11 mouse cellular contexts compared by ENCODE assay signal in the genomic region with DNA sequence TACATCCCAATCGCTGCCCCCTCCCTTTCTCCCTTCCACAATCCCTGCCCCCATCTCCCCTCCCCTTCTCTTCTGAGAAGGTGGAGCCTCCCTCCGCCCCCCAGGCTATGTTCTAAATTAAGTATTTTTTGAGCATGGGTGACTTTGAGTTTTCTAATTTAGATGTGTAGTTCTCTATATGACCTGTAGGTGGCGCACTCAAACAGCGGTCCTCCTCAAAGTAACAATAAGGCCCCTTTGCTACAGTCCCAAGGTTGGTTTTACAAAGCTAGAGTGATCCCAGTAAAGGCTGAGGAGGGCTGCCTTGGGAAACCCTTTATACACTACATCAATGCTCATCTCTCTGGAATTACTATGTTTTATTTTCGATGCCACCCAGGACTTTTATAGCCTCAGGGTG.
DNase-seq lines count a peak whose midpoint lies in the region; ATAC-seq and TF ChIP-seq lines count a peak whose summit lies in the region.
"Had no signal": no experiment of that assay in that cellular context is flagged by ENCODE, and none has a peak within 500 bp of the region (broad histone marks: within the 10 kb centered on the region; RNA-seq: fewer than 3 reads in every experiment).

No protein-coding gene starts in this region.

- H3K9me3 ChIP-seq in embryonic facial prominence, embryonic 14.5 days (ENCODE audit: control insufficient read depth, low read length), result no peaks in the 10 kb centered on the region
- H3K9me3 ChIP-seq: heart, embryonic 12.5 days; lung, embryonic 15.5 days had no signal

- WGBS in embryonic facial prominence, embryonic 14.5 days, result 26% methylated on average over 5 of the region's 5 CpGs

- ATAC-seq in embryonic facial prominence, embryonic 14.5 days (ENCODE audit: low read depth), result no peak

- TF ChIP-seq POLR2A in testis, adult 2 months (IDR thresholded peaks at IDR 0.05; ENCODE audit: control insufficient read depth, low read depth, low read length), result no peak

- TF ChIP-seq CTCF in testis, adult 2 months (IDR thresholded peaks at IDR 0.05; ENCODE audit: control insufficient read depth, insufficient read depth, insufficient replicate concordance, low read depth, low read length), result 0 out of 2 replicates have a peak, but pooled peaks have one; percentile 24

- intact Hi-C loops in heart, postnatal 14 days (cut with DNase I), result loop anchor here (5.0 to 10.0 kb wide), 4 partner anchors 484 to 877 kb away; no protein-coding TSS in a partner anchor

- DNase-seq in heart, adult 8-10 months (ENCODE audit: low spot score), result peak; percentile 26
- no peak for DNase-seq in heart, postnatal 14 days
- DNase-seq in testis, postnatal 10 days (ENCODE audit: low spot score), result no peak
- peak; percentile 25 for DNase-seq in embryonic facial prominence, embryonic 14.5 days (ENCODE audit: low spot score)
- no peak for DNase-seq in urinary bladder, adult 2 months (ENCODE audit: low spot score)
- DNase-seq in neural tube, embryonic 10.5 days (ENCODE audit: extremely low spot score, low spot score), result no peak
- no peak for DNase-seq in spleen, postnatal 36 days (ENCODE audit: low spot score in 2 of 2)
- DNase-seq: thymus, postnatal 25 days had no signal

- H3K27me3 ChIP-seq in testis, adult 2 months (ENCODE audit: control insufficient read depth, insufficient read depth, low read length), result no peaks in the 10 kb centered on the region
- no peaks in the 10 kb centered on the region for H3K27me3 ChIP-seq in embryonic facial prominence, embryonic 14.5 days (replicated peaks; ENCODE audit: control insufficient read depth, insufficient read depth, low read length)
- H3K27me3 ChIP-seq: heart, embryonic 12.5 days; lung, embryonic 15.5 days had no signal

- H3K4me3 ChIP-seq in testis, adult 2 months (ENCODE audit: control insufficient read depth, low read depth, low read length), result no peak overlapping the region
- no peak overlapping the region for H3K4me3 ChIP-seq in embryonic facial prominence, embryonic 14.5 days (ENCODE audit: low read depth, low read length)
- H3K4me3 ChIP-seq: heart, embryonic 12.5 days; lung, embryonic 15.5 days had no signal

- no peak overlapping the region for H3K9ac ChIP-seq in embryonic facial prominence, embryonic 14.5 days (ENCODE audit: low read depth, low read length)
- H3K9ac ChIP-seq: heart, embryonic 12.5 days; lung, embryonic 15.5 days had no signal

- H3K27ac ChIP-seq in testis, adult 2 months (ENCODE audit: control insufficient read depth, insufficient read depth, low read depth, low read length), result no peak overlapping the region
- H3K27ac ChIP-seq in embryonic facial prominence, embryonic 14.5 days (replicated peaks; ENCODE audit: low read depth, low read length), result no peak overlapping the region
- H3K27ac ChIP-seq: lung, embryonic 15.5 days had no signal

- no peaks in the 10 kb centered on the region for H3K4me1 ChIP-seq in testis, adult 2 months (ENCODE audit: control insufficient read depth, insufficient read depth, low read length)
- H3K4me1 ChIP-seq in embryonic facial prominence, embryonic 14.5 days (ENCODE audit: control insufficient read depth, insufficient read depth, low read length), result 0 out of 2 replicates have a peak, but pooled peaks cover 3% of the 10 kb centered on the region

- no peaks in the 10 kb centered on the region for H3K36me3 ChIP-seq in testis, adult 2 months (ENCODE audit: control insufficient read depth, insufficient read depth, low read length)
- H3K36me3 ChIP-seq in embryonic facial prominence, embryonic 14.5 days (ENCODE audit: control insufficient read depth, insufficient read depth, low read length), result no peaks in the 10 kb centered on the region
- H3K36me3 ChIP-seq: heart, embryonic 12.5 days; lung, embryonic 15.5 days had no signal

- no peak overlapping the region for H3K4me2 ChIP-seq in embryonic facial prominence, embryonic 14.5 days (ENCODE audit: low read depth, low read length)
- H3K4me2 ChIP-seq: heart, embryonic 12.5 days; lung, embryonic 15.5 days had no signal

Comparison
In these comparisons a context has a peak if more than half of its experiments do, and no peak if none do; other contexts are left out.
1. DNase-seq: peak in heart, adult 8-10 months (single experiment) and embryonic facial prominence, embryonic 14.5 days (single experiment); none in heart, postnatal 14 days (0 of 2), testis, postnatal 10 days (single experiment), urinary bladder, adult 2 months (single experiment), neural tube, embryonic 10.5 days (single experiment) and spleen, postnatal 36 days (0 of 2).